Mouse (Mus musculus): ENCODE measurements around the gene Cpe.

Gene Cpe

GRCm38 (mm10) chr8:64575001-64575400 is 117.9 kb downstream of the Cpe start:
- DNase-seq (ENCODE audit: low read depth, low spot score) = no peak

- DNase-seq (ENCODE audit: low read depth, low spot score) = no peak
Measured at GRCm38 (mm10) chr8:64548054-64548850, 144.6 kb downstream of the Cpe start.

GRCm38 (mm10) chr8:64543441-64543840 is 149.4 kb downstream of the Cpe start:
- no peak for DNase-seq (ENCODE audit: low read depth, low spot score)
